Mouse (Mus musculus): ENCODE measurements around the gene Prima1.

The Prima1 gene

GRCm38 (mm10) chr12:103242083-103242581, at the start of gene Prima1:
Prima1 (minus strand) TSS chr12:103242150.
- peak; percentile 55 to 65 for DNase-seq (ENCODE audit: low spot score in 2 of 2)

- DNase-seq (ENCODE audit: low spot score in 2 of 2) = no peak
These were observed 45.3 kb upstream of the Prima1 start for GRCm38 (mm10) chr12:103287276-103287675.

GRCm38 (mm10) chr12:103283411-103283810, 41.5 kb upstream of the Prima1 start:
- DNase-seq (ENCODE audit: low spot score in 2 of 2) = no peak

- no peak for DNase-seq (ENCODE audit: low spot score in 2 of 2)
These were observed 41.0 kb upstream of the Prima1 start for GRCm38 (mm10) chr12:103282936-103283335.

- peak in 1 of 2 experiments; percentile 22 for DNase-seq (ENCODE audit: low spot score in 2 of 2)
These were observed 40.0 kb upstream of the Prima1 start for GRCm38 (mm10) chr12:103281912-103282311.

GRCm38 (mm10) chr12:103281491-103281890, 39.5 kb upstream of the Prima1 start:
- DNase-seq (ENCODE audit: low spot score in 2 of 2) = no peak

- no peak for DNase-seq (ENCODE audit: low spot score in 2 of 2)
These were observed 34.5 kb upstream of the Prima1 start for GRCm38 (mm10) chr12:103276422-103276821.

- DNase-seq (ENCODE audit: low spot score in 2 of 2) = no peak
These were observed 31.8 kb upstream of the Prima1 start for GRCm38 (mm10) chr12:103273732-103274131.

GRCm38 (mm10) chr12:103273051-103273450, 31.1 kb upstream of the Prima1 start:
- no peak for DNase-seq (ENCODE audit: low spot score in 2 of 2)

GRCm38 (mm10) chr12:103272176-103272575, 30.2 kb upstream of the Prima1 start:
- no peak for DNase-seq (ENCODE audit: low spot score in 2 of 2)

GRCm38 (mm10) chr12:103266605-103267004, 24.7 kb upstream of the Prima1 start:
- no peak for DNase-seq (ENCODE audit: low spot score in 2 of 2)

GRCm38 (mm10) chr12:103262017-103262865, 20.3 kb upstream of the Prima1 start:
- DNase-seq (ENCODE audit: low spot score in 2 of 2) = no peak

GRCm38 (mm10) chr12:103252901-103253434, 11.0 kb upstream of the Prima1 start:
- DNase-seq (ENCODE audit: low spot score in 2 of 2) = no peak

GRCm38 (mm10) chr12:103251151-103251550, 9.2 kb upstream of the Prima1 start:
- no peak for DNase-seq (ENCODE audit: low spot score in 2 of 2)

GRCm38 (mm10) chr12:103250333-103250732, 8.4 kb upstream of the Prima1 start:
- DNase-seq (ENCODE audit: low spot score in 2 of 2) = no peak

- DNase-seq (ENCODE audit: low spot score in 2 of 2) = no peak
These were observed 1.1 kb upstream of the Prima1 start for GRCm38 (mm10) chr12:103243041-103243440.

GRCm38 (mm10) chr12:103242591-103243025, 658 bp upstream of the Prima1 start:
- peak; percentile 16 to 35 for DNase-seq (ENCODE audit: low spot score in 2 of 2)

GRCm38 (mm10) chr12:103241311-103242082, 453 bp downstream of the Prima1 start:
- no peak for DNase-seq (ENCODE audit: low spot score in 2 of 2)

- no peak for DNase-seq (ENCODE audit: low spot score in 2 of 2)
These were observed 3.0 kb downstream of the Prima1 start for GRCm38 (mm10) chr12:103238924-103239460.

GRCm38 (mm10) chr12:103235856-103236255, 6.1 kb downstream of the Prima1 start:
- no peak for DNase-seq (ENCODE audit: low spot score in 2 of 2)

- no peak for DNase-seq (ENCODE audit: low spot score in 2 of 2)
These were observed 6.7 kb downstream of the Prima1 start for GRCm38 (mm10) chr12:103235251-103235650.

- DNase-seq (ENCODE audit: low spot score in 2 of 2) = no peak
These were observed 12.9 kb downstream of the Prima1 start for GRCm38 (mm10) chr12:103229058-103229457.
